Mouse (Mus musculus) B cell, adult 2 months (primary cell): ENCODE measurements around the gene Agap1.

Source experiments
- DNase-seq, 2 experiments: peaks; one replicate each; pipeline ENCODE4 v3.0.0; 2022

Gene Agap1

GRCm38 (mm10) chr1:89870134-89870905, 415.7 kb downstream of the Agap1 start:
- no peak for DNase-seq

- DNase-seq = no peak
These were observed 416.3 kb downstream of the Agap1 start for GRCm38 (mm10) chr1:89870906-89871211.

- DNase-seq = no peak
These were observed 421.9 kb downstream of the Agap1 start for GRCm38 (mm10) chr1:89876346-89877072.

- no peak for DNase-seq
These were observed 423.9 kb downstream of the Agap1 start for GRCm38 (mm10) chr1:89878496-89878895.

- no peak for DNase-seq
These were observed 425.6 kb downstream of the Agap1 start for GRCm38 (mm10) chr1:89880193-89880592.

- no peak for DNase-seq
These were observed 426.2 kb downstream of the Agap1 start for GRCm38 (mm10) chr1:89880834-89881233.

- no peak for DNase-seq
These were observed 429.7 kb downstream of the Agap1 start for GRCm38 (mm10) chr1:89884335-89884734.

- DNase-seq = no peak
These were observed 431.1 kb downstream of the Agap1 start for GRCm38 (mm10) chr1:89885696-89886095.

- DNase-seq = no peak
These were observed 436.8 kb downstream of the Agap1 start for GRCm38 (mm10) chr1:89891400-89891799.

GRCm38 (mm10) chr1:89892281-89892680, 437.7 kb downstream of the Agap1 start:
- DNase-seq = no peak

GRCm38 (mm10) chr1:89895801-89896200, 441.2 kb downstream of the Agap1 start:
- DNase-seq = no peak

- no peak for DNase-seq
These were observed 444.4 kb downstream of the Agap1 start for GRCm38 (mm10) chr1:89899036-89899435.

GRCm38 (mm10) chr1:89899761-89900445, 445.3 kb downstream of the Agap1 start:
- DNase-seq = no peak

- no peak for DNase-seq
These were observed 446.8 kb downstream of the Agap1 start for GRCm38 (mm10) chr1:89901381-89901780.

- DNase-seq = no peak
These were observed 447.6 kb downstream of the Agap1 start for GRCm38 (mm10) chr1:89902236-89902635.

- no peak for DNase-seq
These were observed 448.0 kb downstream of the Agap1 start for GRCm38 (mm10) chr1:89902641-89903040.

- DNase-seq = no peak
These were observed 455.2 kb downstream of the Agap1 start for GRCm38 (mm10) chr1:89909796-89910195.

GRCm38 (mm10) chr1:89912392-89912791, 457.8 kb downstream of the Agap1 start:
- no peak for DNase-seq

GRCm38 (mm10) chr1:89913611-89914010, 459.0 kb downstream of the Agap1 start:
- no peak for DNase-seq

- no peak for DNase-seq
These were observed 463.5 kb downstream of the Agap1 start for GRCm38 (mm10) chr1:89918111-89918510.

GRCm38 (mm10) chr1:89919206-89919605, 464.6 kb downstream of the Agap1 start:
- no peak for DNase-seq

GRCm38 (mm10) chr1:89921806-89922205, 467.2 kb downstream of the Agap1 start:
- DNase-seq = no peak

GRCm38 (mm10) chr1:89922282-89922681, 467.7 kb downstream of the Agap1 start:
- DNase-seq = no peak
